Mouse (Mus musculus) midbrain, embryonic 14.5 days (tissue): Measurements from ENCODE around the gene Slit2. TPM values are rescaled to one million over a fixed set of nuclear protein-coding genes. Genes with fewer than 3 reads are reported as not detected.

Source experiments
- ATAC-seq: fragments of 200-750 bp; cut with Nextera tagmentation; 2 replicates; pipeline ENCODE4 v1.8.0; 2017; ENCODE audit warnings: moderate number of reproducible peaks, moderate library complexity; ENCODE audit not compliant: low FRiP score, low TSS enrichment
- DNase-seq: peaks from one replicate; pipeline ENCODE4 v3.0.0-alpha.2; 2015
- H3K27ac ChIP-seq: fragments of 300-500 bp; sonication (generic); replicated peaks from 2 replicates; pipeline ENCODE4 v1.5.1; 2014; ENCODE audit warnings: mild to moderate bottlenecking, low read depth, low read length, moderate library complexity
- H3K27me3 ChIP-seq: fragments of 300-500 bp; sonication (generic); 2 replicates; pipeline ENCODE4 v1.6.1; 2014; ENCODE audit warnings: low read length, control low read depth, mixed read lengths; ENCODE audit not compliant: control insufficient read depth, insufficient read depth
- H3K36me3 ChIP-seq: fragments of 300-500 bp; sonication (generic); 2 replicates; pipeline ENCODE4 v1.6.1; 2014; ENCODE audit warnings: low read length, control low read depth; ENCODE audit not compliant: control insufficient read depth, insufficient read depth
- H3K4me1 ChIP-seq: fragments of 300-500 bp; sonication (generic); 2 replicates; pipeline ENCODE4 v1.6.1; 2014; ENCODE audit warnings: mild to moderate bottlenecking, antibody characterized with exemption, low read length, control low read depth; ENCODE audit not compliant: control insufficient read depth, insufficient read depth
- H3K4me2 ChIP-seq: fragments of 300-500 bp; sonication (generic); 2 replicates; pipeline ENCODE4 v1.6.1; 2014; ENCODE audit warnings: mild to moderate bottlenecking, low read length, moderate library complexity
- H3K4me3 ChIP-seq: fragments of 300-500 bp; sonication (generic); replicated peaks from 2 replicates; pipeline ENCODE4 v1.5.1; 2014; ENCODE audit warnings: low read depth, low read length
- H3K9ac ChIP-seq: fragments of 300-500 bp; sonication (generic); replicated peaks from 2 replicates; pipeline ENCODE4 v1.6.1; 2014; ENCODE audit warnings: mild to moderate bottlenecking, low read length, moderate library complexity
- H3K9me3 ChIP-seq: fragments of 300-500 bp; sonication (generic); 2 replicates; pipeline ENCODE4 v1.6.1; 2016; ENCODE audit warnings: low read length, control low read depth, mixed read lengths; ENCODE audit not compliant: control insufficient read depth
- WGBS: fragments of 180-500 bp; shearing (Covaris S2); extraction: QIAGEN DNeasy Blood & Tissue Kit; methylation state at CpG from one replicate; pipeline ENCODE4 v1.1.7; 2014; 5-methylcytosine and 5-hydroxymethylcytosine counted together
- polyA plus RNA-seq: library from polyadenylated mRNA; unstranded; fragments of >200 nt; fragmentation: Nextera tagmentation; extraction: Ambion mirVana; gene quantifications from 2 replicates; pipeline ENCODE4 v1.2.1, GENCODE M21; 2014

Slit2 gene
- polyA plus RNA-seq, 1 experiment from 2014 or later: 25.7 TPM

DNA sequence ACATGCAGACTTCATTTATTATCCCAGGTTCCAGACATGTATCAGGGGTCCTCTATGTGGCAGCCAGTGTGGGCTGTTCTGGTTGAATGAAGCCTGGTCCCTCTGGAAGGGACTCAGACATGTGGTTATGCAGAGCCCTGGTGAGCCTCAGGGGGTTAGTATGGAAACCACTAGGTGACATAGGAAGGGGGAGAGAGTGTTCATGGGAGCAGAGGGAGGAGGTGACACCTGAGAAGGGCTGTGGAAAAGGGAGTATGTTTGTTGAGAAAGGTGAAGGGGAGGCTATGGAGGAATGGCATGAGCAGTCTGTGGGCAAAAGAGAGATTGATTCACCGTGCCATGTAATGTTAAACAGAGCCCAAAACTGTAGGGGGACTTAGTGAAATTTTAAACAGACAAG, 51.9 kb downstream of the Slit2 start:
- no peak overlapping the region for H3K4me2 ChIP-seq
- WGBS: 85% methylated on average over 1 of the region's 1 CpGs
- H3K9ac ChIP-seq: no peak overlapping the region
- DNase-seq: no peak
- H3K9me3 ChIP-seq: no peaks in the 10 kb centered on the region
- H3K27ac ChIP-seq: no peak overlapping the region
- no peak for ATAC-seq
- H3K36me3 ChIP-seq: no peaks in the 10 kb centered on the region
- no peaks in the 10 kb centered on the region for H3K4me1 ChIP-seq
- no peaks in the 10 kb centered on the region for H3K27me3 ChIP-seq
- no peak overlapping the region for H3K4me3 ChIP-seq

DNA sequence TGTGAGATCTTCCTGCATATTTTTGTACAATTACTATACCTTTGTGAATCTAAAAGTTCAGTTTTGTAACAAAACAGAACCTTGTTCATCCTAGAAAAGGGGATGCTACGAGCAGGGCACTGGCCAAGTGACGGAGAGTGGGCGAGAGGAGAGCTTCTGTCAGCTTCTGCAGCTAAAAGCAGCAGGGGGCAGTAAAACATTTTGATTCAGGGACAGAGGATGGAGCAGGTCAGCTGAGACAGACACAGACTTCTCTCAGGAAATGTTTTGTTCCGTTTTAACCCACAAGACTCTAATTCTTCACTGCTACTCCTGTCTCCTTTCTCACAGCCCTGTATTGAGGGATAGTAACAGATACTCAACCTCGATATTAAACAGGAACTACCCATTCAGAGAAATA, 55.1 kb downstream of the Slit2 start:
- H3K9ac ChIP-seq: no peak overlapping the region
- H3K4me1 ChIP-seq: no peaks in the 10 kb centered on the region
- H3K4me2 ChIP-seq: no peak overlapping the region
- H3K36me3 ChIP-seq: no peaks in the 10 kb centered on the region
- ATAC-seq (no peak; the same call in 1 of the 2 replicates), DNase-seq (peak; percentile 76)
- H3K9me3 ChIP-seq: no peaks in the 10 kb centered on the region
- no peaks in the 10 kb centered on the region for H3K27me3 ChIP-seq
- WGBS: 25% methylated on average over 5 of the region's 5 CpGs
- no peak overlapping the region for H3K4me3 ChIP-seq
- no peak overlapping the region for H3K27ac ChIP-seq

DNA sequence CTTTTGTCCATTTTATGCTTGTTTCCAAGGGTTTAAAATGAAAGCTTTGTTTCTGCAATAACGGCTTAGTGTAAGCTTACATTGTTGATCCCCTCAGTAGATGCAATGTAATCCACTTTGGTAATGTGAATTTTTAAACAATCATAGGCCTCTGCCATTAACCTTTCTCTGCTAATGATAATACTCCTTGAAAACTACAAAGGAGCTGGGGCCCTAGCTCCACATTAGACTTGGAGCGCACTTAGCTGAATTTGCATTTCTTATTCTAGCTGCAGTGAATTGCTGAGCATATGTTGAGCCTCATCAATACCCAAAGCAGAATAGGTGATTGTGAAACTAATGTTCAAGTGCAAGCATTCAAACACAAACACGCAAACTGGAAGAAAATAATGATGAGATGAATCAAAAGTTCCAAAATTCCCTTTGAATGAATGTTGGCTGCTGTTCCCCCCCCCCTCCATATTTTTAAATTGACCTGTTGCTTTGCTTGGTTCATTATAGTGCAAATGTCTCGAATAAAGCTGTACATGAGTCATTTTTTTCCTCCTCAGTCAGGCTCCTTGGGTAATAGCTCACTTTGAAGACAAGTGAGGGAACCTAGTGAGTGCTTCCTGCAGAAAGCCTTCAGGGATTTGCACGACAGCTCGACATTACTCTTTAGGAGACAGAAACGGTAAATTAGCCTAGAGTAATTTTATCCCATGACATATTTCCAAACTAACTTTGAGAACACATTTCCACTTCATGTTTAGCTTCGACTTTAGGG, 66.2 kb downstream of the Slit2 start:
- H3K9me3 ChIP-seq: no peaks in the 10 kb centered on the region
- WGBS: 15% methylated on average over 8 of the region's 8 CpGs
- peaks cover 2% of the 10 kb centered on the region; the same call in 1 of the 2 replicates for H3K27me3 ChIP-seq
- no peak overlapping the region for H3K9ac ChIP-seq
- H3K4me3 ChIP-seq: no peak overlapping the region
- H3K4me2 ChIP-seq: no peak overlapping the region
- no peak overlapping the region for H3K27ac ChIP-seq
- DNase-seq: no peak
- H3K36me3 ChIP-seq: no peaks in the 10 kb centered on the region
- no peak for ATAC-seq
- peaks cover 11% of the 10 kb centered on the region; the same call in 1 of the 2 replicates for H3K4me1 ChIP-seq

- WGBS: 11% methylated on average over 5 of the region's 5 CpGs
- Histone ChIP-seq H3K9me3 (no peaks in the 10 kb centered on the region), H3K9ac (no peak overlapping the region), H3K27me3 (peaks cover 2% of the 10 kb centered on the region; the same call in 1 of the 2 replicates), H3K36me3 (no peaks in the 10 kb centered on the region), H3K27ac (no peak overlapping the region), H3K4me2 (no peak overlapping the region), H3K4me1 (peaks cover 11% of the 10 kb centered on the region; the same call in 1 of the 2 replicates), H3K4me3 (no peak overlapping the region)
- ATAC-seq (no peak), DNase-seq (no peak)
Measured at GRCm38 (mm10) chr5:48050637-48051314, 67.8 kb downstream of the Slit2 start.

- no peaks in the 10 kb centered on the region for H3K36me3 ChIP-seq
- peaks cover 6% of the 10 kb centered on the region; the same call in 1 of the 2 replicates for H3K4me1 ChIP-seq
- no peak overlapping the region for H3K4me3 ChIP-seq
- DNase-seq (peak; percentile 39), ATAC-seq (peak; percentile 50; the same call in 1 of the 2 replicates)
- H3K4me2 ChIP-seq: peak overlapping the region; percentile 18; the same call in 1 of the 2 replicates
- H3K9me3 ChIP-seq: no peaks in the 10 kb centered on the region
- no peak overlapping the region for H3K27ac ChIP-seq
- no peak overlapping the region for H3K9ac ChIP-seq
- 41% methylated on average over 10 of the region's 10 CpGs for WGBS
- H3K27me3 ChIP-seq: no peaks in the 10 kb centered on the region
Measured at GRCm38 (mm10) chr5:48058612-48059011, 75.7 kb downstream of the Slit2 start.

GRCm38 (mm10) chr5:48060715-48061114, 77.8 kb downstream of the Slit2 start:
- 6% methylated on average over 2 of the region's 2 CpGs for WGBS
- peak; percentile 46 for DNase-seq

DNA sequence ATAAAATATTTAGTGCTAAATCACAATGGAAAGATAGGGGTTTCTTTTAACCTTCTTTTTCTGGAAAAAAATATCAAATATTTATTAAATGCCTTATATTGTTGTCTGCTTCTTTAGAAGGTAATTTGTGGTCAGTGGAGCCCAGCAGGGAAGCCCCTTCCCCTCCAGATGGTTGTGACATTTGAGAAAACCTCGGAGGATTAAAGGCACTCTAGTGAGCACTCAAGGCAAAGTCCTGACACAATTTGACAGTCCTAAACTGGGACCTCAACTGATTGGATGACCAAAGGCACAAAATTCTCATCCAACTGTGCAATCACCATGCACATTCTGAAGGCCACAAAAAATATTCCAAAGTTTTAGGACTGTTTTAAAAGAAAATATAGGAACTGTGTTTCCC, 95.8 kb downstream of the Slit2 start:
- no peak for ATAC-seq
- Histone ChIP-seq H3K27ac (no peak overlapping the region), H3K9me3 (no peaks in the 10 kb centered on the region), H3K4me3 (no peak overlapping the region), H3K27me3 (no peaks in the 10 kb centered on the region), H3K4me1 (no peaks in the 10 kb centered on the region), H3K9ac (no peak overlapping the region), H3K4me2 (no peak overlapping the region), H3K36me3 (no peaks in the 10 kb centered on the region)
- WGBS: 2% methylated on average over 1 of the region's 1 CpGs
- no peak for DNase-seq

More at GRCm38 (mm10) chr5:48060715-48061114, 77.8 kb downstream of the Slit2 start:
- Histone ChIP-seq H3K9me3 (no peaks in the 10 kb centered on the region), H3K9ac (no peak overlapping the region), H3K27me3 (no peaks in the 10 kb centered on the region), H3K27ac (no peak overlapping the region), H3K4me1 (peaks cover 6% of the 10 kb centered on the region; the same call in 1 of the 2 replicates), H3K4me3 (no peak overlapping the region), H3K4me2 (no peak overlapping the region), H3K36me3 (no peaks in the 10 kb centered on the region)
- no peak for ATAC-seq

DNA sequence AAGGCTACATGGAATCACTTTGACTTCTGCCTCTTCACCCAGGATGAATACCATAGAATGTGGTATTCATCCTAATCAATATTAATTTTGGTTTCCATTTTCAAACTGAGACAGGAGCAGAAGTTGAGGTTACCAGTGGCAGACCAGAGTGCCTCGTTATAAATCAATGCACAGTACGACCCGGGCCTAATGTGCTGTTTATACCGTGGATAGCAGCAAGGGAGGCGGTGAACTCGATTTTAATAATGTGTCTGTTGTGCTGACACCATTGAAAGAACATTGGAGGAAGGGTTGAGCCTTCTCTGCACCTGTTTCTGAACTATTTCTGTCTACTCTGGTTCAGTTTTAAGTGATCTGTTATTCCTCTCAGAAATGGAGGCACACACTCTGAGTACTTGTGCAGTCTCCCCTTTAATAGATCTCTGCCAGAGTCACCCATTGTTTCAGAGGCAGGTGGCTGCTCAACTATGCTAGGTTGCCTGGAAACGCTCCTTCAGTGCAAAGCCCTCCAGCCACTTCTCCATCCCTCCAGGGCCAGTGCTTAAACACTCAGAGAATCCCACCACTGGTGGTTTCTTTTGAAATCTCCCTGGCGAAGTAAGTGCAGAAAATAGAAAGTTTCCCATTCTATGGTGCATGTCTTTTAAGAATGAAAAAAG, 98.4 kb downstream of the Slit2 start:
- H3K27me3 ChIP-seq: no peaks in the 10 kb centered on the region
- no peaks in the 10 kb centered on the region for H3K4me1 ChIP-seq
- no peaks in the 10 kb centered on the region for H3K9me3 ChIP-seq
- DNase-seq (peak; percentile 55), ATAC-seq (no peak; the same call in 1 of the 2 replicates)
- 31% methylated on average over 8 of the region's 8 CpGs for WGBS
- H3K36me3 ChIP-seq: no peaks in the 10 kb centered on the region
- no peak overlapping the region for H3K9ac ChIP-seq
- no peak overlapping the region for H3K4me2 ChIP-seq
- H3K27ac ChIP-seq: peak overlapping the region; percentile 52; the same call in 1 of the 2 replicates
- H3K4me3 ChIP-seq: no peak overlapping the region
